Mouse (Mus musculus) frontal cortex, postnatal 10 days (tissue): ENCODE measurements around the gene Mnx1.

Experiments used
- DNase-seq, 2 experiments: peaks; one replicate each; pipeline ENCODE4 v3.0.0; 2022; ENCODE audit warnings: low spot score in 2 of 2, mixed read lengths in 1 of 2

Mnx1 gene

DNA sequence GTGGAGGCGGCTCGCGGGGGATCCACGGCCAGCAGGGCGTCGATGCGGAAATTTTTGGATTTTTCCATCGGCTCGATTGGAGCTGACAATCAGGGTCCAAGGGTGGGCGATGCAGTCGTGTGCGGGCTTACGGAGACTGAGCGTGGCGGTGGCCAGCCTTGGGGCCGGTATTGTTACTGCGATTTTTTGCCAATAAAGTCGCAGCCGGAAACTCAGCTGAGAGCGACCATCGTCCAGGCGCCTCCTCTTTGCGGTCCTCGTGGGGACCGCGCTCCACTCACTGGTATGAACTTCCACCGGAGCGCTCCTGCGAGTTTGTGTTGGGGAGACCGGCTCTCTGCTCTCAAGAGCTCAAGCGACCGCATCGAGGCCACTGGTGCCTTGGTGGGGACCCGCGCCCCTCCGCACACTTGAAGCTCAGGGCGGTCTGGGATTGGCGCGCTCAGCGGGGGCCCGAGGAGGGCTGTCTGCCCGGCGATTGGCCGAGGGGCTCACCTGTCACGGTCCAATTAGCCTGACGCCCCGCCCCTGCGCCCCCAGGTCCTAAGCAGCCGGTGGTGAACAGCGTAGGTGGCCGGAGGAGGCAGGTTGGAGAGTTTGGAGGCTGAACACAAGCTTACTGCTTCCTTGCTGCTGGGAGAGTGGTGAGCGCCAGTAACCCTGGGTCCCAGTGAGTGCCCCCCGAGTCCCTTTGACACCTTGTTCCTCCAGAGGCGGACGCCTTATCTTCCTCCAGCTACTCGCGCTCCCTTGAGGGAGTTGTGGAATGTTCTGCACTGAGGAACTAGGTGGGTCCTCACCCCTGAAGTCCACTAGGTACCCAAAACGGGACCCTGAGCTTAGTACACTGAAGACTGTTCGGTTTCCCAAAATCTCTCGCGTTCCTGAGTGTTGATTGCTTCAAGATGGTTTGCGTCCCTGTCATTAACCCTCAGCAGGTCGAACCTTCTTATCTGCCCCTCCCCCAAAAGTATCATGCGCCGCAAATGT lies at the start of gene Mnx1:
TSS of gene Mnx1 (minus strand) at position 263 of the 990 bp plus-strand sequence.
- no peak for DNase-seq

DNA sequence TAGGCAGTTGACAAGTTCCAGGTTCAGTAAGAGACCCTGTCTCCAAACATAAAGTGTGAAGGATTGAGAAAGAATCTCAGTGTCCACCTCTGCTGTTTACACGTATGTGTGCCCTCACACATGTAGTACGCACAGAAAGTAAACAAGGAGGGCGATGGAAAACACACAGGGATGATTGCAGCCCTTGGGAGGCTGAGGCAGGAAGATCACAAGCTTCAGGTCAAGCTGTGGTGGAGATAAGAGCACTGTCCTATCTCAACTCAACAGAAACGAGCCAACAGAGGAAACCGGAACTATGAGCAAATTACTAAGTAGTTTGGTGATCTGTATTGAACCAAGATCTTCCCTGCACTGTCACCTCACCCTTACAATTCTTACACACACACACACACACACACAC lies 38.2 kb upstream of the Mnx1 start:
- DNase-seq, result no peak

DNA sequence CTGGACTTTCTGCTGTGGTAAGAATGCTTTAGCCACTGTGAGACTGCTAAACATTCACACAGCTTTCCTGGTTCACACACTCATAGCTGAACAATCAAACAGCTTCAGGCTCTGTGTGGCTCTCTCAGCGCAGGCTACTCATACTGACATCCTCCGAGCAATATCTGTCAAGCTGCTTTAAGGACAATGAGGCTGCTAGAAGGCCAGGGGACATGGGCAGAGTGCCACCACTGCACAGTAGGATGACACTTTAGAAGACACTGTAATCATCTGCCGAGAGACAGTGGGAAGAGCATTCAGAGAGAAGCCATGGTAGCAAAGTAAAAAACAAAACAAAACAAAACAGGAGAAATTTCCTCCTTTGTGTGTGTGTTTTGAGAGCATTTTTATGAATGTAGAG lies 37.6 kb upstream of the Mnx1 start:
- DNase-seq, result no peak

DNA sequence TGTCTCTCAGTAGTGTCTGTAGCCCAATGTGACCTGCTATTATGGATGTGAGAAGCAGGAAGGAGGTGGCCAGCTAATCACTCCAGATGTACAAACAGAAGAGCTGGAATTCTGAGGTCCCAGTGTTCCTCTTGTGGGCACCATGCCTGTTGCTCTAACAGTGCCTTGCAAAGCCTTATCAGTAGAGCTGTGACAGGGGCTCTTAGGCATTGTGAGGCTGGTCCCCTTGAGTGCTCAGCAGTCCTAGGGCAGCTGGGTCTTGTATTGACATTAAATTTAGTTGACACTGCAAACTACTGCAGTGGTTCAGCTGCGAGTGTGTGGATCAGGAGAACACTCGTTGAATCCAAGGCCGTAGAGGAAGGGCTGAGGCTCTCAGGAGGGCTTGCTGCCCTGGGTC lies 28.7 kb upstream of the Mnx1 start:
- no peak for DNase-seq

DNA sequence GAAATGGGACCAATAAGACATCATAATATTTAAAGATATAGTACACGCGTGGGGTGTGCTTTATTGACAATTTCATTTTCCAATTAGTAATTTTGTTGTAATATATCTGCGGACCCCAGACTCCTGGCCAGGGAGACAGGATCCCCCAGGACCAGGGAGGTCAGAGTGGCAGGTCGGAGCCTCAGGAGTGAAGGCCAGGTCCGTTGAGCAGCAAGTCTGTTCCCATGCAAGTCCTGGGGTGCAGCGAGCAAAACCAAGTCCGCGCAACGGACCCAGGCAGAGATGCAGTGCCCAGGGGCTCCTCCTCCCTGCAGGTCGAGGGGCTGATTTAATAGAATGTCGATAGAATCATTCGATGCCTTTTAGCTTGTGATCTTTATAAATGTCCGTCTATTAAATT lies 9.1 kb upstream of the Mnx1 start:
- DNase-seq, result no peak

DNA sequence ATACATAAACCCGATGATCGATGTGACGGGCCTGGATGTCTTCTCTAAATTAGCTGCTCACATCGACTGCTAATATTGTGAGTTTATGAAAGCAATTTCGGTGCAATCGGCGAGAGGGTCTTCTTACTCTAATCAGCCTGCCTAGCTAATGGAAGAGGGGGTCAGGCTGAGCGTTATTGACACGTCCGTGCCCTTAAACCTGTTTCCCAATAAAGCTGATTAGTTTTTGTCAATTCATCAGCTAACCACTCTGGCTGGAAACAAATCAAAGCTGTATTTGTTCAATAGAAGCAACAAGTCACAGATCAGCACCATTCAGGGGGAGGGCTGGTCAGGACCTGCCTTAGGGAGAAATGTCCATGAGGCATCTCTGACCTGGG lies 7.7 kb upstream of the Mnx1 start:
- DNase-seq, result no peak

DNA sequence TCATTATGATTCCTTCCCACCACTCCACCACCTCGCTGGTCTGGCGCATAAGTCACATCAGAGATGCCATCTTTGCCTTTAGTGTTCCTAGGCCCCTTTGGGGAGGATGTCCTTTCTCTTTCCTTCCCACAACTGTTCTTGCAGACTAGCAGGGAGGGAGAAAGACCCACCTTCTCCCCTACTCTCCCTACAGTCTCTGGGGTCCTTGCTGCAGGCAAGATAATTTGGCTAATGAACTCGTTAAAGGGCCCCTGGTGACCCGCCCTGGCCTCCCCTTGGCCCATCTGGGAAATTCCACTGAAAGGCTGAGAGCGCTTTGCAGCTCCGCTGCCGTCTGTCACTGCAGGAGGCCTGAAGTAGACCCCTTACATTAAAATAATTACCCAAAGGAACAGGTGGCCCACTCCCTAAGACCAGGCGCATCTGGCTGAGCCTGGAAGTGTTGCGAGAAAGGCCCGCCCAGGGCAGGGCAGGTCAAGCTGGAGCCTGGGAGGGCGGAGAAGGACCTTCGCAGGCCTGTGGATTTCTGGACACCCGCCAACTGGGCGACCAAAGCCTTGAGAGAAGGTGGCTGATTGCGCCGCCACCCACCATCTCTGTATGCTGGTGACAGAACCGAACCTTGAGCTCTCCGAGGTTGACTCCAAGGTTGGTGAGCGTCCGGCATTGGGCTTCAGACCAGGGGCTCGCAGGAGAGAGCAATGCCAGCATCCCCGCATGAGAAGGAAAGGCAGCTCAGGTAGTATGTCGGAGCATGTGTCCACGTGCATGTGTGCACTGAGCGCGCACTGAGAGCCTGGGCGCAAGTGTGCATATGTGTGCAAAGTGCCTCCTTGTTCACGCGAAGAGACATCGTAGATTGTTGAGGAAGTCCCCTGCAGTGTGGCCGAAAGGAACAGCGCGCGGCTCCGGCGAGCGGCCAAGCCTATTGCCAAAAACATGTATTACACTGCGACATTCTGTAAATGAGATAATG lies 7.0 kb upstream of the Mnx1 start:
- DNase-seq, result no peak

DNA sequence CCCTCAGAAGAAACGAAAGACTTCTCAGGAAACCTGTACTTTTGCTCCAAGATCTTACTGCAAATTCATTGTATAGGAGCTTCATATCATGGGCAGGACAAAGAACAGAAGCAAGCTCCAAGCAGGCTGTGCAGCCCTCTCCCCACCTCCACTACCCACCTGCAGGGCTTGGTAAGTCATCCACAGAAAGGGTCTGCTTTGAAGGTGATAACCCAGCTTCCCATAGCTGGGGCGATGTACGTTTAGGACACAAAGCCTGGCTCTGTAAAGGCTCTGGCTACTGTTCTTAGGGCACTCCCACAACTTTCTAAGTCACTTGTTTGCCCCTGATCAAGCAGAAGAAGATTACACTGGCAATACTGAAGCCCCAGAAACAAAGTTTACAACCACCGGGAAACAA lies 5.5 kb upstream of the Mnx1 start:
- no peak for DNase-seq

DNA sequence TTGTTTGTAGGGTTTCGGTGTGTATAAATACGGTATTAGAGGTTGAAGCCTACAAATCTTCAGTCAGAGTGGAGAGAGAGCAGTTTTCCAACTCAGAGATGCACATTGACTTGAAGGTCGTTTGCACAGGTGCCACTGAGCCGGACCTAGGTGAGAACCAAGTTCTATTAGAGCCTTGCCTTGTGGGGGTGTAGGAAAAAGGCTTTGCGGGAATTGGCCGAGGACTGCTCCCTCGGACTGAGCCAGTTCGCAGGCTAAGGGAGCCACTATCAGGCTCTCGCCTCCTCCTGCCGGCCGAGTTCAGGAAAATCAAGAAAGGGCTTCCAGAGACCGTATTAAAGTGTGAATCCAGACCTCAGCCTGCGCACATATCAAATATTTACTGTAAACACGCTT lies 926 bp upstream of the Mnx1 start:
- no peak for DNase-seq

DNA sequence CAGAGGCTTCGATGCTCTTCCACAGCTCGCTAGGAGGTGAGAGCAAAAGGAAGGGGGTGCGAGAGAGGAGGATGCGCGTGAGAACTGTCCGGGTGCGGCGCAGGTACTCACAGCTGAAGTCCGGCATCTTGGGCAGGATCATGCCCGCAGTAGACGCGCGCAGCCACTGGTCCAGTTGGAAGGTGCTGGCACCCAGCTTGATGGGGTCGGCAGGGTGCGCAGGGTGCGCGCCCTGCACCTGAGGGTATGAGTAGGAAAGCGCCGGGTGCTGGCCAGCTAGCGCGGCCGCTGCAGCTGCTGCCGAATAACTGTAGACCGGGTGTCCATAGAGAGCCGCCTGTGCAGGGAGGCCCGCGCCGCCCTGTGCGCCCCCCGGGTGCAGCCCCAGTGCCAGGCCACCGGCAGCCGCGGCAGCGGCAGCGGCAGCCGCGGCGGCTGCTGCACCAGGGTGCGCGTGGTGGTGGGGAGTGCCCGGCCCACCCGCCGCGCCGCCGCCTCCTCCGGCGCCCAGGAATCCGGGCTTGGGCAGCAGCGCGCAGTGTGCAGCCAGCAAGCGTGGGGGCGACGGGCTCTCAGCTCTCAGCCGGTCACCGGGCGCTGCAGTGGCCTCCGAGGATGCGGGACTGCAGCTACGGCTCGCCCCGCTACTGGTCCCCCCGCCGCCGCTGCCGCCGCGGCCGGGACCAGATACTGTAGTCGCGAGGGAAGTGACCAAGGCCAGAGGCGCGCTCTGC lies 629 bp downstream of the Mnx1 start:
- DNase-seq, result no peak

DNA sequence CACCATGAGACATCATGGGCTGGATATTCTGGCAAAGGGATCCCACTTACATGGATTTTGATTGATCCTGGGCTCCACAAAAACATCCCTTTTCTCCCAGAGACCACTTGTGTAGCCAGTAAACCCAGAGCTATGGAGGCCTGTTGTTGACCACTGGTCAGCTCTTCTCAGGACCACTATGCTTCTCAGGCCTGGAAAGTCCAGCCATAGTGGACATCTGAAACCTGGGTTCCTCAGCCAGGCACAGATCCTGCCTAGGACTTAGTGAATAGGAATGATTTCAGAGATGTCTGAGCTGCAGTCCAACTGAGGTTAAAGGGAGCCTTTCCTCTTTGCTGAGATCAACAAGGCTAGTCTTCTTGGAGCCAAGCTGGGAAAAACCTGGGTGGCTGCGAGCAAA lies 2.2 kb downstream of the Mnx1 start:
- DNase-seq, result no peak

DNA sequence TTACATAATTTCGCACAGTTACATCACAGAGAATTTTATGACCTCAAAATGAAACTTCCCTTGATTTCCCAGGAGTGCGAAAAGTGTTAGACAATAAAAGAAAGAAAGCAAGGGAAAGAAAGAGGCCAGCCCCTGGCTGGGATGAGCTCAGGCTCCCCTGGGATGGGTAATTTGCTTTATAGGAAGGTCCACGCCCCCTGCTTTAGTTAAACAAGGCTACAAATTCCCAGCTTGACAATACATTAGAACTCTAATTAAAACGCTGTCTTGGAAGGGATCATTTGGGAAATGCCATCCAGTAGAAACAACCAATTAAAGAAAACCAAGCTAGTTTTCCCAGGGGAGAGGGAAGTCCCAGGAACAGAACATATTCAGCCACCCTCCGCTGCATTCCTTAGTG lies 2.7 kb downstream of the Mnx1 start:
- DNase-seq, result no peak

DNA sequence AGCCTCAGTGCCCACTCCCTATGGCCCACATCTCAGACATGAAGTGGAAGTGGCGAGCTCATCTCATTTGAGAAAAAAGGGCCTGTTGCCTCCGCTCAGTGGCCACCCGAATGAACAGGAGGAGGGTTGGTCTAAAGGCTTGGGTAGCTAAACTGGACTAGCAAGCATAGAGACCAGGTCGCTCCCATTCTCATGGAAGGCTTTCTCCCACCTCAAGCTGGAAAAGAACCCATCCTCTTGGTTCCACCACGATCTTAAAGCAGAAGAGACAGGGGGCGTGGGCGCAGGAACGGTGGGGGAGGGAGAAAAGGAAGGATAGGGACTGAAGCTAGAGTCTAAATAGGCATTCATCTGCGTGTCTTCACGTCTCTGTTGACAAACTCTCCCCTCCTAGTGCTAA lies 3.2 kb downstream of the Mnx1 start:
- DNase-seq, result no peak

DNA sequence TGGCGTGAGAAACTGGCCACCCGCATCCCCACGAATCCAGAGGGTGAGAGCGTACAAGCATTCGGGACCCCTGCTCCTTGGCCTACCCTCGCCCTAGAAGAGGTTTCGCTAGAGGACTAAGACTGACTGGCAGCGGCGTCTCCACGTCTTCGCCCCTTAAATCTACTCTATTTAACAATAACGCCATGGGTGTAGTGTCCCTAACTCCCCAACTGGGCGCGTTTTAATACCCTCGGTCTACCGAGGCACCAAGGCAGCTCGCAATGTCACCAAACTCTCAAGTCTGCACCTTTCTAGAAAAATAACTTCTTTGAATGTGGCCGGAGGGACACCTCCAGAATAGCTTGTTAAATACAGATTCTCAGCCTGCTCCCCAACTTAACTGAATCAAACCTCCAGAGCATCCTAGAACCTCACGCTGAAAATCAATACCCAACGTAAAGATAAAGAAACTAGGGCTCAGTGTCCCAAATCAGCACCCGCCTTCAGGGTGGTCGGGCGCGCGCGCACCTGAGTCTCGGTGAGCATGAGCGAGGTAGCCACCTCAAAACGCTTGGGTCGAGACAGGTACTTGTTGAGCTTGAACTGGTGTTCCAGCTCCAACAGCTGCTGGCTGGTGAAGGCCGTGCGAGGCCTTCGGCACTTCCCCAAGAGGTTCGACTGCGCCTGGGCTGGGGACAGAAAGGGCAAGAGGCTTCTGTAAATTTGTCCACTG lies 3.9 kb downstream of the Mnx1 start:
- DNase-seq, result no peak

DNA sequence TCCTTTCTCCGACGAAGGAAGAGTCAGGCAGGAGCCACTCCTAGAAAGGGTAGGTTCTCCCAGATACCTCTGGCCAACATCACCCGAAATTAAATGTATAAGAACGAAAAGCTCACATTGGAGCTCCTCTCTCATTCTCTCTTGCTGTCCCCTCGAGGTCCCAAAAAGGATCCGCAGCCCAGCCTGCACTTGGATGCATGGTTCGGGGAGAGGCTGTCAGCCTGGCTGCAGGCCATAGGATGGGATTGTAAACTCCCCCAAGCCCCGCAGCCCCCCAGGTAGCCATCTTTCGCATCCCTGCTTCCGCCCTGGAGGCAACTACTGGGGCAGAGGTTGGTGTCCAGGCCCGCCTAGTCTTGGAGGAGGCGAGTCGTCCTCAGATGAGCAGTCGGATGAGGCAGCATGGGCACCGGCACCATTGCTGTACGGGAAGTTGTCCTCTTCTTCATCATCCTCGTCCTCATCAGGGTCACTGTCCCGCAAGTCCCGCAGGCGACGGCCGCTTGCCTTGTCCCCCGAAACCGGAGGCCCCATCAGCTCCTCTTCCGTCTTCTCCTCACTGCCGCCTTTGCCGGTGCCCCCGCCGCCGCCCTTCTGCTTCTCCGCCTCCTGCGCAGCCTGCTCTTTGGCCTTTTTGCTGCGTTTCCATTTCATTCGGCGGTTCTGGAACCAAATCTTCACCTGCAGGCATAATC lies 4.6 kb downstream of the Mnx1 start:
- no peak for DNase-seq

DNA sequence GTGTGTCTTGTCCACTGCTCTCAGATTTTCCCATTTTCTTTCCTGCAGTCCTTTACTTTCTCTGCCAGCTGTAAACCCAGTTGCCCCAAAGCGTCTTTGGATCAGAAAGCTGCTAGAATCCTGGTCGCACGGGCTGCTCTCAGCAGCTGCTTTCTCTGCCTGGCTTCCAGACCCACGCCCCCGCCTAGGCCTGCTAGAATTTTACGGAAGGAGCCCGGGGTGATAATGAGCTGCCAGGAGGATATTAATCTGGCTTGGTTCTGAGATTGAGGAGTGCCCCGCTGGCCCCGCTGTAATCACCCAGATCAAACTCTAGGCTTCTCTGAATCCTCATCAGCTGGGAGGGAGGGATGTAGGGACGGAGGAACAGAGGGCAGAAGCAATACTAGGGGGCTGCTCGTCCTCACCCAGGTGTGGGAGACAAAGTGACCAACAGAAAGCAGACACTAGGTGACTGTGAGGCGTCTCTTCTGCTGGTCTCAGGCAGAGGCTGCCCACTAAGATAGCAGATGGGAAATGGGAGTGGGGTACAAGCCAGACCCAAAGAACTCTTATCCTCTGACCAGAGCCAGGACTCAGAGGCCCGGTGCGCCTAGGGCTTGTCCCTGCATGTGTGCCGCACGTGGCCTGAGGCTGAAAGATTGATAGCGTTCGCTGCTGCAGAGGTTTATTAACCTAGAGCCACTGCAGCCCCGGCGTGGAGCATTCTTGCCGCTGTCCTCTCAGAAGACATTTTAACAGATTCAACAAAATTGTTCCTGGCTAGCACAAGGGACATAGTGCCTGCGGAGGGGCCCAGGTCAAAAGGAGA lies 6.2 kb downstream of the Mnx1 start:
- no peak for DNase-seq

DNA sequence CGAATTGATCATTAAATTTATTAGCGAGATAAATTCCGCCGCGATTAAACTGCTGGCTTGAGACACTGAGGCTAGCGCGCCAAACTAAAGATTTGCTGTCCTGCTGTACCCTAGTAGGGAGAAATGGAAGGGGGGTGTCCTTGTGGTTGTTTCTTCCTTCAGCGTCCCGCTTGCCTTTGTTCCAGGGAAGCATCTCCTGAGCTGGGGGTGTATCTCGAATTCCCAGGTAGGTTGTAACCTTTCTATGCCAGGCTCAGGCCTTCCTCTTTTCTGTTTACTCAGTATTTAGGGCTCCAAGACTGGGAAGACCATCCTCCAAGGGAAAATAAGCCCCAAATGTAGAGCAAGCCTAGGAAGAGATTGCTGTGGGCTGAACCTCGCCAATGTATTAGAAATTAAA lies 6.9 kb downstream of the Mnx1 start:
- no peak for DNase-seq

DNA sequence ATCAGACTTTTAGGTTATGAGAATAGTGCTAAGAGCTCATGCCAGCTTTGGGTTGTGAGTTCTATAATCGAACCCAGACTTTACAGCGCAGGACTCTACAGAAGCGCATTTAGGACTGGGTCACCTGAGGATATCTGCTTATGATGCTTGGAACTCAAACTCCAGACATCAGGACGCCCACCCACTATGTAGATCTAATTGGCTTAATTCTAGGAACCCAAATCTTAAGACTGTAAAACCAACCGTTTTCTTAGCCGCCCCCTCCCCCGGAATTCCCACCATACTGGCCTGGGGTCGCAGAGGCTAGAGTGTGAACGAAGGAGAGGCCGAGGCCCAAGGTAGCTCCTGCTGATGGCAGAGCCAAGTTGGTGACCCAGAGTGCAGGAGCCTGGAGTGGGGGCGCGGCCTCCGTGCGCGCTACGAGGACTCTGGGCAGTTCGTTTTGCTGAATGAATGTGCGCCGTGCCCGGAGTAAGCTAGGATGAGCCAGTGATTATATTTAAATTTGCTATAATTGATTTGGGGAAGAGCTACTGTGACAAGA lies 7.3 kb downstream of the Mnx1 start:
- no peak for DNase-seq

DNA sequence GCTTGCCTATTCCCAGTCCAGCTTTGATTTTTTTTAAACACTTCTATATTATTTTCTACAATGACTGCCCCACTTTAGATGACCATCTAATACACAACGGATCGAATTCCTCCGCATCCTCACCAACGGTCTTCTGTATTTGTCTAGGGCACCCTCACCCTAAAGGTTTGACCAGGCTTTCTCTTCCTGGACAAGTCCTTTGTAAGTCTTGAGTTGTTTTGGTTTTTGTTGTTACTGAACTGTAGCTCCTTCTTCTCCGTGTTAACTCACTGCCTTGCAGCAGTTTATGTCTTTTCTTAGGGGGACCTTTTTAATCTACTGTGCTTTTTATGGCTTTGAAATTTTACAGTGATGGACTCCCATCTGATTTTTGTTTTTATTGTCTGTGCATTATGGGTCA lies 8.0 kb downstream of the Mnx1 start:
- DNase-seq, result no peak

DNA sequence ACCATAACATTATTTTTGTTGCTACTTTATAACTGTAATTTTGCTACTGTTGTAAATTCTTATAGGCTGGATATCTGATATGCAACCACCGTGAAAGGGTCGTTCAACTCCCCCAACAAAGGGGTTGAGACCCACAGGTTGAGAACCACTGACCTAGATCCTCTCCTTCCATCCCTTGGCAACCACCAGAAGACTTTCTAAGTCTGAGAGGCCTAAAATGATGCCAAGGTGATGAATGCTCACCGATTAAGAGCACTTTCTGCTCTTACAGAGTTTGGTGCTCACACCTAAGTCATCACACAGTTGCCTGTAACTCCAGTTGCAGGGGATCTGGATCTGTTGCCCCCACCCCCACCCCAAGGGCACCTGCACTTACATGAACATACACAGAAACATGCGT lies 8.8 kb downstream of the Mnx1 start:
- no peak for DNase-seq
